Mouse (Mus musculus) 3134 (cell line): ENCODE data around the gene Myh10.

ENCODE experiments used
- DNase-seq: peaks from one replicate; pipeline ENCODE4 v3.0.0-alpha.2; 2011; ENCODE audit warnings: low spot score; ENCODE audit not compliant: insufficient read length; ENCODE audit errors: extremely low read depth

Gene Myh10

DNA sequence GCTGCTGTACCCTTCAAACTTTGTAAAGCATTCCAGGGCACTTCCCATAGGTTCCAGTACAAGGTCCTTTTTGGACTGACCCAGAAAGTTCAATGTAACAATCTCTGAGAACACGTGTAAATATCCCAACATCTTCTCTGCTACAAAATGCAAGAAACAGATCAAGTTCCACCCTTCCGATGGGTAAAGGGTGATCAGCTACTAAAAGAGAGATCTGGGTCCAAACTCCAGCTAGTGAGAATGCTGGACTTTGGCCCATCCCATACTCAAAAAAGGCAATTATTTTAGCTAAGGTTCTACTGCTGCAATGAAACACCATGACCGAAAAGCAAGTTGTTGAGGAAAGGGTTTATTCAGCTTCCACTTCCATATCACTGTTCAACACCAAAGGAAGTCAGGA lies 163.3 kb downstream of the Myh10 start:
- no peak for DNase-seq

DNA sequence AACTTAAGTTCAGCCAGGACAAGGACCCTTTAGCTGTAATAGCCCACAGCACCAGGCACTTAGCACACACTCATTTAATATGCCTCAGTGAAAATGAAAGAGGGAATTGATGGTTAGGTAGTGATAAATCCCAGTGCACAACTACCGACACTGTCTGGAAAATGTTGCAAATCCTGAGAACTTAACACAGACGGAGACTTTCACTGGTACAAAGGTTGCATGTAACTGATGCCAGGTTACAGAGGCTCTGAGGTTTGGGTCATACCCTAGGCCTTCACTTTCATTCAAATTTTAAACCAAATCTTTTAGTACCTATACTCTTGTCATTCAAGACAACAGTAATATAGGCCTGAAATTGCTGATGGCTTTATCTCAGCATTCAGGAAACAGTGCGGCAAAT lies 166.0 kb downstream of the Myh10 start:
- DNase-seq: no peak

DNA sequence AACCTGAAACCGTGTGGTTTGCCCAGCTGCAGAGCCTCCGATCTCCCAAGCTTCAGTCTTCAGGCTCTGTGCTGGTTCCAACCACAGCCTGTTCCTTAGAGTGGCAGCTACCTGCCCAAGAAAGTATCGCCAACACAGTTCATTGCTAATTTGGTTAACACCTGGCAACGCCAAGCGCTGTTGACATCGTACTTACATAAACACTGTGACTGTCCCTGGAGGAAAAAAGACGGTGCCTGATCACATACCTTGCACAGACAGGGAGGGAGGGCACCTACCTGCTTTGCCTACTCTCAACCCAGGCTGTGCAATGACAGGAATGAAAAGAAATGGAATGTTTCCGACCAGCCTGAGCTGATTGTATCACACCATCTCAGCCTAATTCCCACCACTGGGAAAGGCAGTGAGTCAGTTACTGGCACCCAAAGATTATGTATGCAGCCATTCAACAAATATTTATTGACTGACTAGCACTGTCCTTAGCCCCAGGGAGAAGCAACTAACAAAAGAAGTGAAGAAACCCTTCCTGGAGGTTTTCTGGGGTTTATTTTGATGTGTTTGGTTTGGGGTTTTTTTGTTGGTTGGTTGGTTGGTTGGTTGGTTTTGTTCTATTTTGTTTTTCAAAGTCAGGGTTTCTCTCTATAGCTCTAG lies 168.7 kb downstream of the Myh10 start:
- DNase-seq: no peak

DNA sequence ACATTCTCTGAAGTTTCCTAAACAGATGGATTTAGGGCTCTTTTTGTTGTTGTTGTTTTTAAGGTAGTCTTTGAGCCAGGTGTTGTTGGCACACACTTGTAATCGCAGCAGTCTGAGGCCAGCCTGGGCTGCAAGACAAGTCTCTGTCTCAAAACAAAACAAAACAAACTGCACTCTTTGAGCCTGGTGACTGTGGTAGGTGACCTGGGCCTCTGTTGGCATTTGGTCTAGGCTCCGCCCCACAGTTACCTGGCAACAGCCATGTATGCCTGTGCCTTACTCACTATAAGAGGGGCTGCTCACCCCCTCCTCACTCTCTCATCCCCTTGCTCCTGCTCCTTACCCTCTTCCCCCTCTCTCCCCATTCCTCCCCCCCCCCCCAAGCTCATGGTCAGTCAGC lies 170.9 kb downstream of the Myh10 start:
- DNase-seq: no peak

DNA sequence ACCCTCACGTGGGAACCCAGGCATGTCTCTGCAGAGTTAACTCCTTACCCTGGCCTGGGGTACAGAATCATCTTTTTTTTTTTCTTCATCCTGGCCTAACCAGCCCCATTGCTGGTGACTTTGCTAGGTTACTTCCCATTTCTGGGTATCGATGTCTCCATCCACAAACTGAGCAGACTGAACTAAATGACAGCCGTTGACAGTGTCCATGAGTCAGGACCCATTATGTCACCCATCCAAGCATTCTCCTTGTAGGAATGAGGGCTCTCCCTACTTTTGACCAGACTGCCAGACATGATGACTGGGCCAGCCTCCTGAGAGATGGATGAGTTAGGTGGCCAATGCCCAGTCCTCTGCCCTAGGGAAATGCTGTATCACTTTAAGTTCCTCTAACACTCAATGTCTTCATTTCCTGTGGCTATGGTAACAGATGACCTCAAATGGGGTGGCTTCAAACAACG lies 172.3 kb downstream of the Myh10 start:
- no peak for DNase-seq

DNA sequence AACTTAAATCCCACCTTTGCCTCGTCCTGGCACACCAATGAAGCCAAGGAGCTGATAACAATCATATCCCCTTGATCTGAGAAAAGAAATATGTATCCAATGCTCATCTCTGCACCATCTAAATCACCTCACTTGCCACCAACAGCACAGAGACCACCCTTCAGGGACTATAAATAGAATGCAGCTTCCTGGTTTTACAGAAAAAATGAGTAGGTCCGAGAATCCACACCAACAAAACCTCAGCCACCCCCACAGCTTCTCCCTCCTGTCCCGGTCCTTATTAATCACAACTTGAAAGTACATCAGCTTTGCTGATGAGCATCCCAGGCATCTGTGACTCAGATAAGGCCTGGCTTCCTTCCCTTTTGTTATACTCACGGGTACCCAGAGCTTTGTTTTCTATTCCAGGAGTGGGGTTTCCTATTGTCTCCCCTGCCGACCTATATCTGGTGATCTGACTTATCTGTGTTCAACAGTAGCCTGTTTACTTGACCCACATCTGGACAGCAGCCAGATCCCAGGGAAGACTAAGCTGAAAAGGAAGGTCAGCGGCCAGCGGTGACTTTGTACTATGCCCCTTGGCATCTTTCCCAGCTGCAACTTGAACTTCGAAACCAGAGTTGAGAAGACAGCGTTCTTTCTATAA lies 173.3 kb downstream of the Myh10 start:
- DNase-seq: no peak
